Comparison of ENCODE assay signal across 19 mouse cellular contexts in the genomic region with DNA sequence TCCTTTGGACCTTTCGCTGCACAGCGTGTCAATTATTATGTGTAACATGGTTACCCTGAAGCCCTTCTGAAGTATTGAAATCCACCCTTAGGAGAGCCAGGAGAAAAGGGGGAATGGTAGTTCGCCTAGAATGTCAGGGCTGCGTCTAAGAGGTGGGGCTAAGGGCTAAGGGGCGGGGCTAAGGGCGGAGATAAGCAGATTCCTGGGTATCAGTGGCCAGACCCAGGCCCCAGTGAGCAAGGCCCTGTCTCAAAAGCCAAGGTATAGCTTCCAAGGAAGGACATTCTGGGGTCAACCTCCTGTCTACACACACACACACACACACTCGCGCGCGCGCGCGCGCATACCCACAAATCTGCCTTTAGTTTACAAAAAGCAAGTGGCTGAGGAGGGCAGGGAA. TPM values are rescaled to one million over a fixed set of nuclear protein-coding genes. Genes with fewer than 3 reads are reported as not detected.
DNase-seq lines count a peak whose midpoint lies in the region; ATAC-seq and TF ChIP-seq lines count a peak whose summit lies in the region.
"Had no signal": no experiment of that assay in that cellular context is flagged by ENCODE, and none has a peak within 500 bp of the region (broad histone marks: within the 10 kb centered on the region; RNA-seq: fewer than 3 reads in every experiment).

No protein-coding gene starts in this region.

- 26% methylated on average over 14 of the region's 14 CpGs for WGBS in heart, embryonic 10.5 days
- WGBS in lung, embryonic 16.5 days: 25% methylated on average over 14 of the region's 14 CpGs
- 46% methylated on average over 14 of the region's 14 CpGs for WGBS in lung, adult 2 months
- WGBS in embryonic facial prominence, embryonic 10.5 days: 25% methylated on average over 14 of the region's 14 CpGs
- 48% methylated on average over 14 of the region's 14 CpGs for WGBS in liver, postnatal 0 days (ENCODE audit: insufficient replicate concordance)

- peak overlapping the region; percentile 36 for H3K4me3 ChIP-seq in heart, embryonic 10.5 days
- no peak overlapping the region for H3K4me3 ChIP-seq in lung, embryonic 16.5 days (ENCODE audit: low read length)
- H3K4me3 ChIP-seq in lung, adult 2 months (replicated peaks; ENCODE audit: extremely low read depth, low read depth, low read length): no peak overlapping the region
- 0 out of 2 replicates have a peak overlapping the region, but pooled peaks have one; percentile 13 for H3K4me3 ChIP-seq in embryonic facial prominence, embryonic 10.5 days
- no peak overlapping the region for H3K4me3 ChIP-seq in liver, postnatal 0 days (ENCODE audit: low read depth, low read length)
- H3K4me3 ChIP-seq: heart, adult 2 months; megakaryocyte, embryonic 14.5 days; neural tube, embryonic 13.5 days had no signal

- 0 out of 2 replicates have a peak overlapping the region, but pooled peaks have one; percentile 3 for H3K4me2 ChIP-seq in lung, embryonic 16.5 days (ENCODE audit: low read depth, low read length)
- H3K4me2 ChIP-seq in liver, postnatal 0 days (ENCODE audit: low read depth, low read length): peak overlapping the region; percentile 30; the same call in 1 of the 2 replicates
- H3K4me2 ChIP-seq: neural tube, embryonic 13.5 days had no signal

- H3K9me3 ChIP-seq in heart, embryonic 10.5 days: no peaks in the 10 kb centered on the region
- no peaks in the 10 kb centered on the region for H3K9me3 ChIP-seq in lung, embryonic 16.5 days (ENCODE audit: control insufficient read depth, low read length)
- no peaks in the 10 kb centered on the region for H3K9me3 ChIP-seq in embryonic facial prominence, embryonic 10.5 days
- no peaks in the 10 kb centered on the region for H3K9me3 ChIP-seq in liver, postnatal 0 days (ENCODE audit: low read length)
- H3K9me3 ChIP-seq: megakaryocyte, embryonic 14.5 days; neural tube, embryonic 13.5 days had no signal

- TF ChIP-seq EP300 in liver, postnatal 0 days (IDR thresholded peaks at IDR 0.05; ENCODE audit: low read depth): no peak

- no peak for TF ChIP-seq CTCF in lung, adult 2 months (IDR thresholded peaks at IDR 0.05; ENCODE audit: insufficient read depth, low read length)
- TF ChIP-seq CTCF in liver, postnatal 0 days (IDR thresholded peaks at IDR 0.05; ENCODE audit: low read depth): no peak

- DNase-seq in heart, embryonic 10.5 days (ENCODE audit: low spot score): no peak
- DNase-seq in heart, postnatal 36 days: no peak
- DNase-seq in lung, adult 2 months: no peak
- DNase-seq in embryonic facial prominence, embryonic 10.5 days (ENCODE audit: low spot score): peak; percentile 19
- no peak for DNase-seq in liver, postnatal 0 days
- no peak for DNase-seq in adipocyte (ENCODE audit: low spot score)
- DNase-seq in spleen, postnatal 36 days (ENCODE audit: low spot score in 2 of 2): no peak
- DNase-seq: adrenal gland, postnatal 25 days; B cell, adult 2 months; cerebellum, adult 11-12 months; heart, adult 2 months had no signal

- no peak for TF ChIP-seq POLR2A in lung, adult 2 months (IDR thresholded peaks at IDR 0.05; ENCODE audit: borderline replicate concordance, extremely low read depth, low read depth, low read length)

- no peaks in the 10 kb centered on the region for H3K27me3 ChIP-seq in heart, embryonic 10.5 days (ENCODE audit: insufficient read depth, poor library complexity, severe bottlenecking)
- H3K27me3 ChIP-seq in lung, embryonic 16.5 days (ENCODE audit: control insufficient read depth, insufficient read depth, low read depth, low read length): no peaks in the 10 kb centered on the region
- H3K27me3 ChIP-seq in embryonic facial prominence, embryonic 10.5 days (replicated peaks; ENCODE audit: low read depth, poor library complexity, severe bottlenecking): no peaks in the 10 kb centered on the region
- no peaks in the 10 kb centered on the region for H3K27me3 ChIP-seq in liver, postnatal 0 days (ENCODE audit: insufficient read depth, low read length)
- H3K27me3 ChIP-seq: neural tube, embryonic 13.5 days had no signal

- no peaks in the 10 kb centered on the region for H3K36me3 ChIP-seq in heart, embryonic 10.5 days
- no peaks in the 10 kb centered on the region for H3K36me3 ChIP-seq in lung, embryonic 16.5 days (ENCODE audit: control insufficient read depth, insufficient read depth, low read length)
- no peaks in the 10 kb centered on the region for H3K36me3 ChIP-seq in embryonic facial prominence, embryonic 10.5 days (replicated peaks)
- H3K36me3 ChIP-seq in liver, postnatal 0 days (replicated peaks; ENCODE audit: insufficient read depth, low read length): no peaks in the 10 kb centered on the region
- H3K36me3 ChIP-seq: neural tube, embryonic 13.5 days had no signal

- no peak for ATAC-seq in lung, embryonic 16.5 days (ENCODE audit: low read depth)
- no peak for ATAC-seq in liver, postnatal 0 days
- ATAC-seq: inflammation-experienced regulatory T-cells, adult 6 months had no signal

- H3K4me1 ChIP-seq in heart, embryonic 10.5 days: peaks cover 23% of the 10 kb centered on the region
- no peaks in the 10 kb centered on the region; the same call in 1 of the 2 replicates for H3K4me1 ChIP-seq in lung, embryonic 16.5 days (replicated peaks; ENCODE audit: control insufficient read depth, insufficient read depth, low read length)
- H3K4me1 ChIP-seq in lung, adult 2 months (ENCODE audit: control insufficient read depth, insufficient read depth, low read length): no peaks in the 10 kb centered on the region
- H3K4me1 ChIP-seq in embryonic facial prominence, embryonic 10.5 days: peaks cover 12% of the 10 kb centered on the region
- peaks cover 3% of the 10 kb centered on the region for H3K4me1 ChIP-seq in liver, postnatal 0 days (ENCODE audit: insufficient read depth)
- H3K4me1 ChIP-seq: neural tube, embryonic 13.5 days had no signal

- H3K9ac ChIP-seq in lung, embryonic 16.5 days (ENCODE audit: low read length): no peak overlapping the region
- no peak overlapping the region for H3K9ac ChIP-seq in liver, postnatal 0 days (replicated peaks)
- H3K9ac ChIP-seq: neural tube, embryonic 13.5 days had no signal

- intact Hi-C loops in heart, postnatal 36 days (cut with DNase I): no loop called here

- no peak overlapping the region for H3K27ac ChIP-seq in heart, embryonic 10.5 days
- no peak overlapping the region for H3K27ac ChIP-seq in lung, embryonic 16.5 days (ENCODE audit: low read length)
- H3K27ac ChIP-seq in embryonic facial prominence, embryonic 10.5 days (replicated peaks): no peak overlapping the region
- H3K27ac ChIP-seq in liver, postnatal 0 days (ENCODE audit: low read depth): no peak overlapping the region
- H3K27ac ChIP-seq: heart, adult 2 months; neural tube, embryonic 13.5 days had no signal

RNA-seq across cellular contexts. Expression of a gene that starts 39.0 kb away (rescaled TPM):
- 0.18 TPM in 1 of 2 replicates, not detected in the other for polyA plus RNA-seq in heart, embryonic 10.5 days (2016; fragmentation: Nextera tagmentation; extraction: Ambion mirVana)
- total RNA-seq in heart, postnatal 36 days (2021): not detected
- polyA plus RNA-seq in lung, embryonic 16.5 days (2015; fragmentation: Nextera tagmentation; extraction: Ambion mirVana): not detected in 2 replicates
- not detected in 2 replicates for polyA plus RNA-seq in lung, adult 2 months (2012; rRNA removed)
- polyA plus RNA-seq in embryonic facial prominence, embryonic 10.5 days (2016; fragmentation: Nextera tagmentation; extraction: Ambion mirVana): not detected in 2 replicates
- 0.14 TPM in 1 of 2 replicates, not detected in the other for polyA plus RNA-seq in liver, postnatal 0 days (2015; fragmentation: Nextera tagmentation; extraction: Ambion mirVana)
- total RNA-seq: adrenal gland, postnatal 25 days; heart, adult 2 months had no signal
- polyA plus RNA-seq: embryonic facial prominence, embryonic 14.5 days; frontal cortex, adult 2 months; heart, adult 2 months; limb, embryonic 11.5 days; testis, adult 2 months had no signal

Comparison
In these comparisons a context has a peak if more than half of its experiments do, and no peak if none do; other contexts are left out.
1. H3K4me3 ChIP-seq: peak in heart, embryonic 10.5 days (single experiment) and embryonic facial prominence, embryonic 10.5 days (single experiment); none in lung, embryonic 16.5 days (single experiment), lung, adult 2 months (single experiment) and liver, postnatal 0 days (single experiment).